ENCODE assay signal across 24 mouse cellular contexts in genomic region chr6:38129883-38130282, GRCm38 (mm10). TPM values are rescaled to one million over a fixed set of nuclear protein-coding genes. Genes with fewer than 3 reads are reported as not detected.
DNase-seq lines count a peak whose midpoint lies in the region; TF ChIP-seq lines count a peak whose summit lies in the region.
"Had no signal": no experiment of that assay in that cellular context is flagged by ENCODE, and none has a peak within 500 bp of the region (broad histone marks: within the 10 kb centered on the region; RNA-seq: fewer than 3 reads in every experiment).

No protein-coding gene starts in this region.

- intact Hi-C loops in left cerebral cortex, adult 2 months (cut with DNase I), result loop anchor here (10.0 kb wide), 1 partner anchor 125 kb away; no protein-coding TSS in a partner anchor

- no peak for TF ChIP-seq POLR2A in cerebellum, adult 2 months (IDR thresholded peaks at IDR 0.05; ENCODE audit: borderline replicate concordance, insufficient read depth, low read length)
- no peak for TF ChIP-seq POLR2A in ES-Bruce4 (IDR thresholded peaks at IDR 0.05; ENCODE audit: insufficient read depth, low read length)
- TF ChIP-seq POLR2A in small intestine, adult 2 months (IDR thresholded peaks at IDR 0.05; ENCODE audit: low read depth, low read length), result no peak

- no peaks in the 10 kb centered on the region for H3K36me3 ChIP-seq in ES-Bruce4 (ENCODE audit: control insufficient read depth, insufficient read depth, low read length, poor library complexity, severe bottlenecking)
- H3K36me3 ChIP-seq in small intestine, adult 2 months (ENCODE audit: control insufficient read depth, insufficient read depth, low read length), result no peaks in the 10 kb centered on the region

- DNase-seq in cerebellum, adult 2 months, result no peak
- DNase-seq in cerebellum, adult 11-12 months, result no peak
- no peak for DNase-seq in left cerebral cortex, adult 2 months (ENCODE audit: extremely low spot score in 1 of 2, low spot score in 2 of 2)
- no peak for DNase-seq in left cerebral cortex, adult 8-10 months (ENCODE audit: low spot score in 2 of 2)
- no peak for DNase-seq in cerebellum, adult 9-10 months
- no peak for DNase-seq in thymus, postnatal 0 days (ENCODE audit: low spot score)
- DNase-seq: cerebellum, adult 8-10 months; kidney, adult 8-10 months; kidney, postnatal 4 days; right cerebral cortex, postnatal 25 days; thymus, adult 2 months had no signal

- H3K27me3 ChIP-seq in cerebellum, adult 2 months (ENCODE audit: control insufficient read depth, insufficient read depth, low read length), result no peaks in the 10 kb centered on the region
- H3K27me3 ChIP-seq in ES-Bruce4 (ENCODE audit: control insufficient read depth, insufficient read depth, low read length, poor library complexity, severe bottlenecking), result no peaks in the 10 kb centered on the region
- H3K27me3 ChIP-seq in small intestine, adult 2 months (ENCODE audit: control insufficient read depth, insufficient read depth, low read length), result no peaks in the 10 kb centered on the region
- H3K27me3 ChIP-seq: embryonic facial prominence, embryonic 12.5 days; Patski; stomach, embryonic 15.5 days had no signal

- no peak for TF ChIP-seq EP300 in ES-Bruce4 (IDR thresholded peaks at IDR 0.05; ENCODE audit: insufficient read depth, low read depth, low read length)

- TF ChIP-seq CTCF in cerebellum, adult 2 months (IDR thresholded peaks at IDR 0.05; ENCODE audit: borderline replicate concordance, insufficient read depth, low read depth, low read length), result peak; percentile 5; the same call in 1 of the 2 replicates
- TF ChIP-seq CTCF in left cerebral cortex, adult 2 months (IDR thresholded peaks at IDR 0.05), result peak; percentile 30
- peak; percentile 47 for TF ChIP-seq CTCF in ES-Bruce4 (IDR thresholded peaks at IDR 0.05; ENCODE audit: low read depth, low read length)
- peak; percentile 9; the same call in 1 of the 2 replicates for TF ChIP-seq CTCF in small intestine, adult 2 months (IDR thresholded peaks at IDR 0.05; ENCODE audit: extremely low read depth, insufficient read length, insufficient replicate concordance, low read depth, low read length)

- peaks cover 1% of the 10 kb centered on the region for H3K4me1 ChIP-seq in cerebellum, adult 2 months (ENCODE audit: control insufficient read depth, insufficient read depth, low read length)
- H3K4me1 ChIP-seq in ES-Bruce4 (ENCODE audit: control insufficient read depth, insufficient read depth, low read length), result no peaks in the 10 kb centered on the region
- H3K4me1 ChIP-seq in small intestine, adult 2 months (ENCODE audit: control insufficient read depth, insufficient read depth, insufficient read length, low read length), result no peaks in the 10 kb centered on the region
- H3K4me1 ChIP-seq: embryonic facial prominence, embryonic 12.5 days; stomach, embryonic 15.5 days had no signal

- peaks cover 2% of the 10 kb centered on the region; the same call in 1 of the 2 replicates for H3K9me3 ChIP-seq in ES-Bruce4 (replicated peaks; ENCODE audit: control insufficient read depth, insufficient read depth, low read length, poor library complexity, severe bottlenecking)
- H3K9me3 ChIP-seq: embryonic facial prominence, embryonic 12.5 days; stomach, embryonic 15.5 days had no signal

- H3K4me3 ChIP-seq in cerebellum, adult 2 months (replicated peaks; ENCODE audit: insufficient read depth, low read depth, low read length), result no peak overlapping the region
- H3K4me3 ChIP-seq in left cerebral cortex, adult 2 months, result no peak overlapping the region
- H3K4me3 ChIP-seq in ES-Bruce4 (ENCODE audit: low read depth, low read length), result no peak overlapping the region
- H3K4me3 ChIP-seq in small intestine, adult 2 months (ENCODE audit: low read depth, low read length), result no peak overlapping the region
- H3K4me3 ChIP-seq: embryonic facial prominence, embryonic 12.5 days; erythroblast, embryonic 14.5 days; stomach, embryonic 15.5 days had no signal

- over 99% methylated on average over 5 of the region's 5 CpGs for WGBS in cerebellum, adult 2 months
- WGBS in small intestine, adult 2 months, result 97% methylated on average over 5 of the region's 5 CpGs

- no peak overlapping the region for H3K27ac ChIP-seq in cerebellum, adult 2 months (ENCODE audit: insufficient read depth, low read length)
- no peak overlapping the region for H3K27ac ChIP-seq in left cerebral cortex, adult 2 months
- H3K27ac ChIP-seq in ES-Bruce4 (ENCODE audit: insufficient read depth, low read length), result no peak overlapping the region
- H3K27ac ChIP-seq in small intestine, adult 2 months (ENCODE audit: insufficient read depth, low read depth, low read length), result no peak overlapping the region
- H3K27ac ChIP-seq: embryonic facial prominence, embryonic 12.5 days; stomach, embryonic 15.5 days had no signal

- H3K9ac ChIP-seq in ES-Bruce4 (ENCODE audit: low read depth, poor library complexity, severe bottlenecking), result no peak overlapping the region
- H3K9ac ChIP-seq: embryonic facial prominence, embryonic 12.5 days; stomach, embryonic 15.5 days had no signal

RNA-seq across cellular contexts. Expression of gene Atp6v0a4, which starts 5.5 kb away (rescaled TPM):
- polyA plus RNA-seq in cerebellum, adult 2 months (2012; rRNA removed), result 0.19 and 0.25 TPM in 2 replicates
- 1 to 10 TPM; 2.0 to 2.3 TPM for total RNA-seq in left cerebral cortex, adult 2 months (2021)
- 10 to 100 TPM in 2 of 4 experiments, 1 to 10 TPM in 2; 1.6 to 13.4 (median 6.3) TPM for total RNA-seq in left cerebral cortex, adult 8-10 months (2022)
- 4.9 and 6.1 TPM in 2 replicates for polyA plus RNA-seq in ES-Bruce4 (2011; ENCODE audit: insufficient read depth, insufficient read length, low read depth, missing spikeins)
- 0.89 TPM in 1 of 2 replicates, not detected in the other for polyA plus RNA-seq in small intestine, adult 2 months (2012; rRNA removed)
- polyA plus RNA-seq in thymus, postnatal 0 days (2015; fragmentation: Nextera tagmentation; extraction: Ambion mirVana), result 0.19 and 0.36 TPM in 2 replicates
- total RNA-seq: hematopoietic stem cell, adult 5-6 weeks had no signal
- polyA plus RNA-seq: erythroblast, embryonic 14.5 days; forebrain, embryonic 14.5 days had no signal

RNA-seq across cellular contexts. Expression of gene Tmem213, which starts 20.8 kb away (rescaled TPM):
- polyA plus RNA-seq in cerebellum, adult 2 months (2012; rRNA removed), result not detected in 2 replicates
- not detected for total RNA-seq in left cerebral cortex, adult 2 months (2021)
- not detected for total RNA-seq in left cerebral cortex, adult 8-10 months (2022)
- 3.0 and 3.3 TPM in 2 replicates for polyA plus RNA-seq in ES-Bruce4 (2011; ENCODE audit: insufficient read depth, insufficient read length, low read depth, missing spikeins)
- polyA plus RNA-seq in small intestine, adult 2 months (2012; rRNA removed), result 3.4 TPM in 1 of 2 replicates, not detected in the other
- polyA plus RNA-seq in thymus, postnatal 0 days (2015; fragmentation: Nextera tagmentation; extraction: Ambion mirVana), result 0.31 and 0.42 TPM in 2 replicates
- total RNA-seq: gastrocnemius, postnatal 14 days; heart, adult 8-10 months; hematopoietic stem cell, adult 5-6 weeks; layer of hippocampus, postnatal 14 days; left cerebral cortex, postnatal 14 days had no signal
- polyA plus RNA-seq: embryonic facial prominence, embryonic 12.5 days; erythroblast, embryonic 14.5 days; forebrain, embryonic 14.5 days; liver, embryonic 16.5 days; Patski had no signal
